Mouse (Mus musculus) gastrocnemius, postnatal 10 days (tissue): ENCODE results near the gene C1qtnf6. TPM values are rescaled to one million over a fixed set of nuclear protein-coding genes. Genes with fewer than 3 reads are reported as not detected.

Source experiments
- DNase-seq: peaks from one replicate; pipeline ENCODE4 v3.0.0; 2021; ENCODE audit warnings: mixed read lengths
- total RNA-seq, 2 experiments: library from RNA; stranded (reverse); gene quantifications; 2 replicates each; pipeline ENCODE4 v1.2.3; 2021

Gene C1qtnf6
- total RNA-seq, 2 experiments from 2014 or later, result 53.5 to 58.3 TPM

DNA sequence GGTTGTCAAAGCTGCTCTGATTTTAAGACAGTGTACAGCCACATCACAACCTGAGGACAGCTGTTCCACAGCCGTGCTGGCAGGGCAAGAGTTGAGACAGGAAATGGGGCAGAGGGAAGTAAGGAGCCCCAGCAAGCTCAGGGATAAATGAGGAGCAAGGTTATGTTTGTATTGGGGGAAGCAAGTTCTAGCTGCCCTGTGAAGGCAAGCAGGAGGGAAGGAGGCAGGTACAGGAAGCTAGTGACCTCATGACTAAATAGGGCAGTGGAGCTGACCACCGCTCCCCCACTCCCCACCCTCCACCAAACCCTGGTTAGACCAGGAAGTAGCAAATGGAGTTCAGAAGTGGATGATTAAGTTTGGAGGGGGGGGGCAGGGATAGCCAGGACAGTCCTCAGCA is 50.2 kb downstream of the C1qtnf6 start:
- DNase-seq, result no peak

- DNase-seq, result no peak
Measured at GRCm38 (mm10) chr15:78480111-78480510, 51.1 kb downstream of the C1qtnf6 start.

- no peak for DNase-seq
Measured at GRCm38 (mm10) chr15:78479470-78479869, 51.7 kb downstream of the C1qtnf6 start.

DNA sequence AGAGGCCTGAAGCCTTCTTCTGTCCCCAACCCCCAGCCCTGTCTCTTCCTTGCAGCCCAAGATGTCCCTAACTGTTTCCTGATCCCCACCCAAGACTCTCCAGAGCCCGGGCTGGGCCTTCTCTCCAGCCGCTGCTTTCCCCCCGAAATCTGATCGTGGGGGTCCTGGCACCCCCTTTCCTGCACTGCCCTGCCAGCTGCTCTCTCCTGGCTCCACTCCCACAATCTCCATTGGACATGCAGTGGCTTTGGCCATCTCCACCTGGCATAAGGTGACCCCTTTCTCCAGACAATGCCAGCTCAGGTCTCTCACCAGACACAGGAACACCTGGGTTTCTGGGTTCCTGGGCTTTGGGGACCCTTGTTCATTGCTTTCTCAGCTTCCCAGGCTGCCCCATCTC is 53.1 kb downstream of the C1qtnf6 start:
- DNase-seq, result no peak

GRCm38 (mm10) chr15:78476878-78477277 is 54.3 kb downstream of the C1qtnf6 start:
- no peak for DNase-seq

- no peak for DNase-seq
Measured at GRCm38 (mm10) chr15:78475604-78476031, 55.6 kb downstream of the C1qtnf6 start.

- DNase-seq, result no peak
Measured at GRCm38 (mm10) chr15:78473442-78473841, 57.8 kb downstream of the C1qtnf6 start.

Other genes with a start within 250 kb of the C1qtnf6 start
- 1 to 10 TPM; 2.3 to 2.4 TPM for gene Csf2rb2, start 225.7 kb downstream of the C1qtnf6 start, total RNA-seq
- 1 to 10 TPM; 4.0 to 4.4 TPM for gene Csf2rb, start 205.7 kb downstream of the C1qtnf6 start, total RNA-seq
- not detected for gene Tex33, start 135.5 kb downstream of the C1qtnf6 start, total RNA-seq
- 10 to 100 TPM; 18.0 to 23.3 TPM for gene Tst, start 125.5 kb downstream of the C1qtnf6 start, total RNA-seq
- gene Mpst, start 125.0 kb downstream of the C1qtnf6 start, total RNA-seq, result 10 to 100 TPM; 34.6 to 40.5 TPM
- gene Kctd17, start 102.9 kb downstream of the C1qtnf6 start, total RNA-seq, result 10 to 100 TPM; 48.7 to 62.2 TPM
- gene Tmprss6, start 62.8 kb downstream of the C1qtnf6 start, total RNA-seq, result under 1 TPM in 1 of 2 experiments, not detected in 1; 0.38 TPM
- under 1 TPM in 1 of 2 experiments, not detected in 1; 0.18 TPM for gene Il2rb, start 36.1 kb downstream of the C1qtnf6 start, total RNA-seq
- under 1 TPM in 1 of 2 experiments, not detected in 1; 0.40 TPM for gene Sstr3, start 13.3 kb upstream of the C1qtnf6 start, total RNA-seq
- gene Rac2, start 41.4 kb upstream of the C1qtnf6 start, total RNA-seq, result 10 to 100 TPM in 1 of 2 experiments, 1 to 10 TPM in 1; 1.7 to 12.4 TPM
- 1 to 10 TPM; 3.1 to 7.7 TPM for gene Cyth4, start 65.6 kb upstream of the C1qtnf6 start, total RNA-seq
- gene Elfn2, start 187.4 kb upstream of the C1qtnf6 start, total RNA-seq, result under 1 TPM; 0.20 to 0.23 TPM
- gene Mfng, start 242.1 kb upstream of the C1qtnf6 start, total RNA-seq, result 1 to 10 TPM; 7.9 to 9.5 TPM